Mouse (Mus musculus) kidney, adult 8-10 months (tissue): ENCODE results near the gene Map7.

Experiments used
- DNase-seq, 2 experiments: peaks; one replicate each; pipeline ENCODE4 v3.0.0; 2022

The Map7 gene

DNA sequence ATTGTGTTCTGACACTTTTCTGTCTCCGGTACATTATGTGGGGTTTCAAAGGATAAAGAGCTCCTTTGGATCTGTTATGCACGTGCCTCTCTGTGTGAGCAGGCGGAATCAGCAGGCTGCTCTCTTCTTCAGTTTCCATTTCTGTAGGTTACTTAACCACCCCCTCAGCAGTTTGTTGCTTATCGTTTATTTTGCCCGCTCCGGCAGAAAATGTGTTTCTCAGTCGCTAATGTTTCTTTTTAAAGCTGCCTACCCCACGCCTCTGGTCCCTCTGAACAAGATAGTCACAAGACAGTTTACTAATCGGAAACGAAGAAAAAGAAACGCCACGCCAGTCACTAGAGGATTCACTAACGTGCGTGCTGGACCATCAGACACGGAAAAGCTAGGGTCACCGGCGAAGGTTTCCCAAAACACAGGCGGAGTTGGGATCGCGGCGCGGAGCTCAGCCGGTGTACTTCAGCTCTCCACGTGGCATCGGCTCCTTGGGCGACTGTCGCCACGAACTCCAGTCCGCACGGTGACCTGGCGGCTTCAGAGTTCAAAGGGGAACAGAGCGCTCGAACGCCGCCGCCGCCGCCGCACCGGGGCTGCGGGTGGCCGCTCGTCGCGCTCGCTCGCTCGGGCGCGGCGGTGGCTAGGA, at the start of gene Map7:
Map7 (plus strand) TSS at position 342 of the 643 bp plus-strand sequence.
- no peak for DNase-seq

DNA sequence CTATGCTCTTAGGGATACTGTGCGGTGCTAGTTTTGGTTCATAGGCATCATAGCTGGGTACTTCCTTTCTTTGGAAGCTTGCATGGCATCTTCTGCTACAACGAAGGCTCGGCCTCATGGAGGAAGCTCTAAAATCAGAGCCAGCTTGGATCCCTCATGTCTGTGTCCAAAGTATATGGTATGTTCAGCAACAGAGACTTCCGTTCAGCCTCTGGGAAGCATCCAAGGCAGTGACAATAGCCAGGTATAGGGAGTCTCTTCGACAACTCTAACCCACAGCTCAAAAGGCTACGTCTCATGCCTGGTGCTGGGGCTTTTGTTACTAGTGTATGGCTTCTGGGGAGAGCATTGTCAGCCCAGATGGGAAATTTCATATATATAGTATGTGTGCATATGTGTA, 46.8 kb upstream of the Map7 start:
- DNase-seq, result no peak

DNA sequence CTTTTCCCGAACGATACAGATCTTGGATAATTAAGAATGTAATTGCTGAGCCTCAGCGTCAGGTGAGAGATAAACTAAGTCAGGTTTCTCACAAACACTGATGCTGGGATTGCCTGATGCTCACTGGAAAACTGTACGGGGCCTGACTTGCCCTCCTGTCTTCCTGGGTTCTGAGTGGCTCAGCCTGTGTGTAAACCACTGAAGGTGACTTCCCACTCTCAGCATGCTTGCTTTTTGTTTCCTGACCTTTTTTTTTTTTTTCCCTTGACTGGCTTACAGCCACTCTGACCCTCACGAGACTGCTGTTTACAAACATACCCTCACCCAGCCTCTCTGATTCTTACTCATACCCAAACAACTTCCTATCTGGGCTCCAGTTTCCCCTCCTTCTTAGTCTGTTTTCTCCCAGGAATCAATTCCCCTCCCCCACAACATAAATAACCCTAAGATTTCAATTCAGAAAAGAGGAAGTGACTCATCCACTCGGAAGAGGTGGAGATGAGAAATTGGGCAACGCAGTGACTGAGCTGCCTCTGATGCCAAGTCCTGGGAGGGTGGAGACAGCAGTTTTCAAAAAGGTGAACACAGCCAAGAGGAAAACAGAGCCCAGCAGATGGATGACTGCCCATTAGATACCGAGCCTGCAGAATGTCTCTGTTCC, 43.9 kb upstream of the Map7 start:
- DNase-seq, result peak; percentile 52 to 73

DNA sequence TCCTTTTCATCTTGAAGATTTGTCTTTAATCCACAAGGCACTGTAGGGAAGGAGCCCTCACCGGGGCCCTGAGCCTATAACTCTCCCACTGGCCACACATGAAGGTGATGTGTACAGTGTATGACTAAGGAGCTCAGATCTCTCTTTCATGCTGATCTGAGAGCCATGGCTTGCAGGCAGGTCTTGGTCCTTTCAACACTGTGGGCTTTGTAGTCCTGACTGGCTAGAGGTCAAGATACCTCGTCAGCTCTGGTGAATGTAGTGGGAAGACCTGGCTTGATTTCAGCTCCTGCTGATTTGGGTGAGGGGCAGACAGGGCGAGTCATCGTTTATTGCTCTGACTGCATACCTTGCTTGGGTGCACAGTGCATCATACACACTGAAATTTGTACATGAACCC, 42.7 kb upstream of the Map7 start:
- no peak for DNase-seq

DNA sequence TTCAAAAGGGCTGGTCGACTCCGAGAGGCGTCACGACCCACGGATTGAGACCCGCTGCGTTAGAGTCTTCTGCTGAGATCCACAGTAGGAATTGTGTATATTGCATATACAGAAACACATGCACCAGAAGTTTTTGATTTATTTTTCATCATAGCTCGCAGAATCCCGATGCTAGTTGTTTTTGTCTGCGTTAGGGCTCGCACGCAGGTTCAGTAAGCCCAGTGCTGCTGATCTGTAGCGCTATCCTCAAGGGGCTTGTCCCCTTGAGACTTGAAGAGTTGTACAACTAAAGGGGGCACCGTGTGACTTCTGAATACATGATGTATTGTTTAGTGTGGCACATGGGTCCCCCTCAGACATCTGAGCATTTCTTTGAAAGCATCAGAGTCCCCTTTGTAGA, 41.2 kb upstream of the Map7 start:
- DNase-seq, result no peak

DNA sequence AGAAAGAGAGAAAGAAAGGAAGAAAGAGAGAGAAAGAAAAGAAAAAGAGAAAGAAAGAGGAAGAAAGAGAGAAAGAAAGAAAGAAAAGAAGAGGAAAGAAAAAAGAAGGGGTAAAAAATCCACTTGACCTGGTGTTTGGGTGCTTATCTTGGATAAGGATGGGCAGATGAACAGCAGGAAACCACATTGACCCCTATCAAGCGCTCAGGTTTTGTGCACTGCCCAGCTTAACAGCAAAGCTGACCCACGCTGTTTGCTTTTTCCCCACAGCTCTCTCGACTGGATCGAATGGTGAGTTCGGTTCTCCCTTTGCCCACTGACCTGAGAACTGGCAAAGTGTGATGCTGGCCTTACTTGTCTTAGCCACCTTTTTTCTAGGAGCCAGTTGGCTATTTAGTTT, 36.8 kb upstream of the Map7 start:
- no peak for DNase-seq

DNA sequence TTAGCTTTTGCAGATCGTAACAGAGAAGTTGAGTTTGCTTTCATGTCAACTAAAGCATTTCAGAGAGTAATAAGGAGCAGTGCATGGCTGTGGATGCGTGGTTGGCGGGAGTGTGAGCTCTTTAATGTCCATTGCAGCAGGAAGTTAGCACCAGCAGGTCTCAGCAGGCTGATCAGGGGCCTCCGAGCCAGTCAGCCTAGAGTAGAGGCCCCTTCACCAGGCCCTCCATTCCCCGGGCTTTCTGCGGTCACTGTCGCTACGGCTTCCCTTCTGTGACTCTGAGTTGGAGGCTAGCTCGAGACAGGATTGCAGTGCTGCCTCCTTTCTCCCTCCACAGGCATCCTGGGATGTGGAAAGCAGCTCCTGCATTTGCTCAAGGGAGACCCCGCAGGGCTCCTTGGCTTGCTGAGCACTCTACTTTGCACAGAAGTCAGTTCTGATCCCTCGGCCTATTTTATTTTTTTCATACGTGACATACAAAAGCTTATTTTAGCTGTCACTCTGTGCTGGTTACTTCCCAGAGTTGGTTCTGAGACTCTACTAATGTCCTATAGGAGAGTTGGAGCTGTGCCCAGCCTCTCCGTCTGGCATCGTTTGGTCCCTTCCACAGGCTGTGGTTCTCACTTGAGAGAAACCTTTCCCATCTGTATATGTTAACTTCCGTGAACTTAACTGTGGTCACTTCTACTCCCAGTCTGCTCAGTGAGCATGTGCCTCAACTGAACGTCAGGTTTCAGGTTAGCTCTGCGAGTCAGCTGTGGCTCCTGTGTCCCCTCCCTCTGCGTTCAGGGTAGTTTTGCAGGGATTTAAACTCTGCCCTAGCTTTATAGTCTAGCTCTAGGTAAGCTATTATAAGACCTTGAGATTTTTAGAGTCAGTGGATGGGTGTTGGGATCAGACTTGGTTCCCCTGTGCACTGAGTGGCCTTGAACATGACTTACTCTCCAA, 36.0 kb upstream of the Map7 start:
- no peak for DNase-seq

DNA sequence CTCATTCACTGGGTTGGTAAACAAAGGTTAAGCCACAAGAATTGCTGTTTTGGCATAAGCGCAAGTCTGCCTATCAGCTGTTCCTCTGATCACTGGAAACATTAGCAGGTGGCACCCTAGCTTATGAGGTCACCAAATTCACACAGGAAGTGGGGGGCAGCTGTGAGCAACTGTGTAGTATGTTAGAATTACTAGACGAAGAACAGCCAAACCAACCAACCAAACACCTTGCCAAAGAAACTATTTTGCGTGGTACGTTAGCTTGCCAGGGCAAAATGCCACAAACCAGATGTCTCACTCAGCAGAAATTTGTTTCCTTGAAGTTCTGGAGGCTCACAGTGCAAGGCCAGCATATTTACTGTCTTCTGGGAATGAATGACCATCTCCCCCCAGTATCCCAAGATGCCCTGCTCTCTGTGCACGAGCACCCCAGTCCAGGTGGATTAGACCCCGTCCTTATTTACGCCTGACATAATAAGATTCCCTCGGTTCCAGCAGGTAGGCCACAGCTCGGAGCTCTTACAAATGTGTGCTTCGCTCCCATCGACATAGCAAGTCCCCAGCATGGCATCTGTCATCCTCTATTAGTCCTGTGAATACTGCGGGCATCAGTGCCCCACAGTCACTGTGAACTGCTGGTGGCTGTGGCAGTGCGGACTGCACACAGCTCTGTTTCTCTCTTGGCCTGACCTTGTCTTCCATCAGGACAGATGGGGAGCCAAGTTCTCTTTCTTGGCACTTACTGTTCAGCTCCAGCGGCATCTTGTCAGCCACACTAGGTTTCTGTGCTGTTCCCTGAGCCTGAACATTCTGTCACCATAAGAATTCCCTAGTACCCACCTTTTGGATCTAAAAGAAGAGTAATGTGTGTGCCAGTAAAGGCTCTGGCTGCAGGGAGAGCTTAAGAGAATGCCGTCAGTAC, 28.5 kb upstream of the Map7 start:
- peak; percentile 26 to 28 for DNase-seq

DNA sequence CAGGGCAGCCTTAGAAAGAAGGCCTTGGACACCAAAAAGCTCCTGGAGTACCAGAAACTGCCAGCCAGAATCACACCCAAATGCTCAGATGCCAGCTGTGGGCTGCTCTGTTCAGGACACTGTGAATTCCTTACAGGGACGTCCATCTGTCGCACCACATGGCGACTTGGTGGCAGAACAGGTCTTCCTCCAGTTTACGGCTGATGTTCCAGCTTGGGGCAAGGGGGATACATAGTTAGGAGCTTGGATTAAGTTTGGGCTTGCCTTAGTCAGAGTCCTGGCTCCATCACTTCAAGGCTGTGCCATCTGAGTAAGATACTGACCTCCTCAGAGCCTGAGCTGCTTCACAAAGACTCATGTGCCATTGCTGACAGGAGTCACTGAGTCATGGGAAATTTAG, 26.3 kb upstream of the Map7 start:
- DNase-seq, result no peak

DNA sequence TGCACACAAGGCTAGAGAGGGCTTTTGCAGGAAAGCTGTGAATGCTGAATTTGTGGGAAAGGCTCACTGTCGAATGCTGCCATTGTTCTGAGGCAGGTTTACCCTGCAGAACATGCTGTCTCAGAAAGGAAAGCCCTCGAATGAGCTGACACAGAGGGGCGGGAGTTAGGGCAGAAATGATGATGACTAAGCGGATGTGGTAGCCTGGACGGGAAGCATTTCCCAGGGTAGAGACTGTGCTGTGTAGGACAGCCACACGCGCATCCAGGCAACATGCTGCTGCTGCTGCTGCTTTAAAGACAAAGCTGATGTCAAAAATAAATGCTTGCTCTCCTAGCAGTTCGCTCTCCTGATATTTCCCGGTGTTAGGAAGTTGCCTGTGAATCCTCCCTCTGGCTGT, 24.9 kb upstream of the Map7 start:
- DNase-seq, result peak in 1 of 2 experiments; percentile 32

DNA sequence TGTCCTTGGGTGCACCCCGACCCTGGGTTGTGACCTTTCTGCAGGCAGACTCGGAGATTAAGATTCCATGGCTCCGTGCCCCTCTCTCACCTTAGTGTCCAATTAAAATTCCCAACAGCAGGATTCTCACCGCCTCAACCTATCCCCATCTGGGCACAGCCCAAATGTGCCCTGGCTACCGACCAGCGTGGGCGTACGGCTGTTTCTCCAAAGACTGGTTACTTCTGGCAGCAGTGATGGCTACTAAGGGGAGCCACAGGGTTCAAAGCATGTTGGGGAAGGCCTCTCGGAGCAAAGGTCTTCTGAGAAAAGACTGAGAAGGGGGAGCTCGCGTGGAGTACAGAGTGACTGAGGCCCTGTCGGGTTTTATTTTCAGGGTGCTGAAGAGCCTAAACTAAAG, 23.7 kb upstream of the Map7 start:
- peak in 1 of 2 experiments; percentile 32 for DNase-seq

DNA sequence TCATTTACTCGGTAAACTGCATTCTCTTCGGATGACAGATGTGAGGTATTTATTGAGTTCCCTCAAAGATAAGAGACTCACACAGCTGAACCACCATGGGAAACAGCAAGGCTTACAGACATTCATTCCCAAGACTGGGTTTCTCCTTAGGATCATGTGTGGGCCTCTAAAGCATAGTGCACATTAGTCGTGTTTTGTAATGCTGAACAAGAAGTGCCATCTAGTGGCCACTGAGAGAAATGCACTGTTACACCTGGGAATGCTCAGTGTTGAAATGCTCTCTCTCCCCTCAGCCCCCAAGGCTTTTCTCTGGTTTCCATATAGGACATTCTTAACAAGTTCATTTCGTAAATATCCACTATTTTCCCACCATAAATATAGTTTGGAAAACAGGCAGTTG, 23.0 kb upstream of the Map7 start:
- DNase-seq, result peak in 1 of 2 experiments; percentile 61

DNA sequence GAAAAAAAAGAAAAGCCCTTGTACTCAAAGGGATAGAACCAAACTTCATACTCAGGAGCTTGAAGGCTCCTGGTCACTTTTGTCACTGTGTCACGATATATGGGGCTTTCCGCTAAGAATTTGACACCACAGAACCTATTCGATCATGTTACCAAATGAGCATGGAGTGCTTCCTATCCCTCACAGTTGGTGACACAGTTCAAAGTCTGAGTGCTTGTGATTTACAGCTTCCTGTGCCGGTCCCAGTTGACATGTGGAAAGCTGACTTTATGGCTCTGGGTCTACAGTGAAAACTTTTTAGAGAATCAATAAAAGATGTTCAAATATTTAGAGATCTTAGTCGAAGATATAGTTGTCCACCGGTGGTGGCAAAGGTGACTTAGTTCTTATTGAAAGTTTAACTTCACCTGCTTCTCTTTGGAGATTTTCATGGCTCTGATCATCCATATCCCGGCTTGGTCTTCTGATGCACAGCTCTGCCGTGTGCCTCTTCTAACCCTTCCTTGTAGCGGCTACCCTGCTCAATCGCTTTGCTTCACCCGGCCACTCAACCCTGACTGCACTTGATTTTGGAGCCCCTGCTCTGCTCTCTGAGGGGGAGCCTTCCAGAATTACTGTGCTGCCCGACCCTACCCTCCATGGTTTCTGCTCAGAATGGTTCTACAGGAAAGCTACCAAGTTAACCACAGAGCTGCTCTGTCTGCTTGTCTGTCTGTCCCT, 15.2 kb upstream of the Map7 start:
- no peak for DNase-seq

DNA sequence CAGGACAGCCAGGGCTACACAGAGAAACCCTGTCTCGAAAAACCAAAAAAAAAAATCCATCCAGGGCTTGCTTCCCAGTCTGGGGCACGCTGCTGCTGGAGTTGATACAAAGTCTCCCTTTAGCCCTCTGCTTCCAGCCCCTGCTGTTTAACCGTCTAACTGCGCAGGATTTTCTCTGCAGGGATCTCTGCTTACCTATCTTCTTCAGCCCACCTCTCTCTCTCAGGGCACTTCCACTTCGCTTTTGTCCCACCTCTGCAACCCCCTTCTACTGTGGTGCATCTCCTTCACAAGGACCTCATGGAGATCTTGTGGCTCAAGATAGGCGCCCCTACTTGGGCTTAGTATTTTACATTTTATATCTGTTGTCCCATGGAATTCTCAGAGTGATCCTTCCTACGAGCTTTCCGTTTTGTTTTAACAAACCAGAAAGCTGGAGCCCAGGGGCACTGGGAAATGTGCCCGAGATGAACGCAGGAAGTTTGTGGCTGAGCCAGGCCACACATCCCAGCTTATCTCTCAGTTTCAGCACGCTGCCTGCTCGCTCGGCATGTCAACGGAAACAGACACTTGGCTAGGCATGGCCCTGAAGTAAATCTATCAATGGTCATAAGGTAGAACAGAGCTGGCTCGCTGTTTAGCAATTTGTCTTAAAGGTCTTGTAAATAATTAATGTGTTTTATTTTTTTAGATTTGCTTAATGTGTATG, 12.8 kb upstream of the Map7 start:
- DNase-seq, result no peak

DNA sequence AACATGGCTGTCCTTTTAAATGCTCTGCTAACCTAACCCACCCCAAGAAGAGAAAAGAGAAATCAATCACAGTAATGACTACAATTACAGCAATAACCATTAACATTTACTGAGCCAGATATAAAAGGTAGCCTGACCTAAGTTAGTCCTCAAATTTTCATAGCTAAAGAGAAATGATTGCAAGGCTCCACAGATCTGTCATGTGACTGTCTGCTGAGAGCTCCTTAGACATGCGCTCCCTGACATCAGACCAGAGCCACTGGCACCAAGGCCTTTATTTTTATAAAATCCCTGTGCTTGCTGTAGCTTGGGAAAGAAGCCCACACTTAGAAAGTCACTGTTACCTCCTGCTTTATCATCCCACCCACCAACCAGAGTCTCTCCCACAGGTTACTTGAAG, 11.8 kb upstream of the Map7 start:
- no peak for DNase-seq

DNA sequence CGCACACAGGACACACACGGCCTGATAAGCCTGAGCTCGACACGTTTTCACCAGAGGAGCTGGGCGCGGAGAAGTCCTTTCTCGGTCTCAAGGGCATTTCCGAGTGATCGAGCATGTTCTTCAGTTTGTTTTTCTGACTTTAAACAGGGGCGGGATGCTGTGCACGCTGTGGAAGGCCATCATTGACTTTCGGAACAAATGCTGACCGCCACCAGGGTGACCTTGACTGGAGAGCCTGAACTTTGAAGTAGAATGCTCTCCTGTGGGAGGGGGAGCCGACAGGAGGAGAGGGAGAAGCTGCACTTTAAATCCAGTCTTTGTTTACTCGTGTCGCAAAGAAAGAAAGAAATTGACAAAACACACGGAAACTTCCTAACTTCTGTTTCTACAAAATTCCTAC, 6.9 kb upstream of the Map7 start:
- DNase-seq, result no peak

DNA sequence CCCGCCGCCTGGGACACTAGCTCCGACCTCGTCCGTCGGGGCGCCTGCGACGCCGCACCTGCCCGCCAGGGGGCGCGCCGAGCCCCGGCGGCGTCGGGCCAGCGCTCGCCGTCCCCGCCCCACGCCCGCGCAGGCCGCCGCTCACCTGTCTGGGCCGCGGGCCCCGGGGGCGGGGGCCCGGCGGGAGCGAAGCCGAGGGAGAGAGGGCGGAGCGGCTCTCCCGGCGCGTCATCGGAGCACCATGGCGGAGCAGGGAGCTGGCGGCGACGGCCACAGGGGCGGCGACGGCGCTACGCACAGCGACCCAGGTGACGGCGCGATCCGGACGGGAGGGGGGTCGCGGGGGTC, 476 bp downstream of the Map7 start:
- DNase-seq, result peak; percentile 79

DNA sequence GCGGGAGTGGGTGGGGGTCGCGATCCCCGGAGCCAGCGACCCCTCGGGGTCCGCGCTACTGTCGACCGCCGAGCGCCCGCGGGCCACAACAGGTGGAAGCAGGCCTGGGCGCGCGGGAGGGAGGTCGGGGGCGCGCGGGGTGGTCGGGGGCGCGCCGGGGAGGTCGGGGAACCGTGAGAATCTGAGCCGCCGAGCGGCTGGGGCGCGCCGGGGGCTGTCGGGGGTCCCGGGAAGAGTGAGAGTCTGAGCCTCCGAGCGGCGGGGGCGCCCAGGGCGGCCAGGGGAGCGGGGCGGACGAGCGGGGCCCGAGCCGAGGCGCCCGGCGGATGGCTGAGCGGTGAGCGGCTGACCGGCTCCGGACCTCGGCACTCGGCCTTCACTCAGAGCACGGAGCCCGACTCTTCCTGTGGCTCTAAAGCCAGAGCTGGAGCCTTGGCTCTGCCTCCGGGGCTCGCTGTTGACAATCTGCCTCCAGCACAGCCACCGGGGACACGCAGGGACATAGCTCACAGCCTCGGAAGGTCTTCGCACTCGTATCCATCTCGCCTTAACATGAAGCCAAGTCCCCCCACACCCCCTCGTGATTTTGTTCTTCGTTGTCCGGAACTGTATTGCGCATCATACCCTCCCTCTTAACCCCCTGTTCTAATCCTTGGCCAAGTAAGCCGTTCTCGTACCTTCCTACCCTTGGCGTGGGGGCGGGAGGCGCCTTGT, 1.0 kb downstream of the Map7 start:
- peak in 1 of 2 experiments; percentile 36 for DNase-seq

DNA sequence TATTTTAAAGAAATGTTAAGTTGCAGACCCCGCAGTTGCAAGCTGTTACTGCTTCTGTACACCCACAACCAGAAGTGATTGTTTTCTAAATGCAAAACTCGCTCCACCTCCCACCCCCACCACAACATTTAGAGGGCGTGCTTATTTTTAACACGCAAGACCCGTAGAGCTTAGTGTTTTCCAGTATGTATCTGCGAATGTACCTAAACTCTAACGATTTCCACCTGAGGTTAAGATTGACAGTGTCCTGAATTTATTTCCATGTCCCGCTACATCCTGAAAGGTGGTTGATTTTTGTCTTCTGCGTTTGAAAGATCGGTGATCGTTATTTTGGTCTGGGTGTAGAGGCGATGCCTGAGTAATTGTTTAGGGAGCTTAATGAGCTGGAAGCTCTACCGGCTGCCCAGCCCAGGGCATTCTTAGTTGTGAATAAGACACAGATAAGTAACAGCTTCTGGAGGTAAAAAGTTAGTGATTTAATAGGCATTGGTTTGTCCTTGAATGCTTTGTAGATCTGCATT, 1.6 kb downstream of the Map7 start:
- no peak for DNase-seq

DNA sequence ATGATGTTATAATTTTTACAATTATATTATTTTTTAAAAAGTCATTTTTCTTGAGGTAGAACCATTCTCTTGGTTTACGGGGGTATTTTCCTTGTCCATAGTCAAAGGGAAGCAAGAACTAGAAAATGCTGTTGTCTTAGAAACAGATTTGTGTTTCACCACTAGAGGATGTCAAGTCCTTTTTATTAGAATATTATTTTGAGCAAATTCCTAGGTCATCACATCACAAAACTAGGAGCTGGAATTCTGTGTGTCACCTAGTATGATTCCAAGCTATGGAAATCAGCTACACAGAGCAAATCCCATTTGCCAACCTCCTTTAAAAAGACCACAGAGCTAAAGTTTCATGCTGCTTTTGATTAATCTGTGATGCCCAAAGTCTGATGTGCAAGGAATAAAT, 3.9 kb downstream of the Map7 start:
- DNase-seq, result no peak

DNA sequence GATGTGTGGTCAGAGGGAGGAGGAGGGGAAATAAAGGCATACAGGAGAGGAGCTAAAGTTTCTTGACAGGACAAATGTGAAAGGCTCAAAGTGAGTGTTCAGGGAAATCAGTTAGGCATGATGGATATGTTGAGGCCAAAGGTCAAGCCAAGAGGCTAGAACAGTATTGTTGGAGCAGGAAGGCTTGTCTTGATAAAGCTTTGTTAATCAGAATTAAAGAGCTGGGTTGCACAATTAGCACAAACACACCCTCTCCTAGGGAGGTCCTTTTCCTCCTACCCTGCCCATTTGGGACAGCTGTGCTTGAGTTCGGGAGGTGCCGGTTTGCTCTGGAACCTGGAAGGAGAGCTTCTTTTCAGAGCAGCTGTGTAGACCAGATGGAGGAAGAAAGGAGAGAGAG, 5.2 kb downstream of the Map7 start:
- no peak for DNase-seq
